Mouse (Mus musculus): ENCODE measurements around the gene Vps9d1. TPM values are rescaled to one million over a fixed set of nuclear protein-coding genes. Genes with fewer than 3 reads are reported as not detected.

The Vps9d1 gene
- polyA plus RNA-seq, 1 experiment from 2014 or later = 10.7 TPM

Other genes with a start within 250 kb of the Vps9d1 start
- gene Ankrd11, start 212.1 kb downstream of the Vps9d1 start, polyA plus RNA-seq (2014; fragmentation: Nextera tagmentation; extraction: Ambion mirVana) = 49.2 and 53.8 TPM in 2 replicates
- gene Spg7, start 191.4 kb downstream of the Vps9d1 start, polyA plus RNA-seq (2014; fragmentation: Nextera tagmentation; extraction: Ambion mirVana) = 41.3 and 46.0 TPM in 2 replicates
- gene Rpl13, start 152.0 kb downstream of the Vps9d1 start, polyA plus RNA-seq (2014; fragmentation: Nextera tagmentation; extraction: Ambion mirVana) = 1,965 and 2,035 TPM in 2 replicates
- 5.2 and 5.9 TPM in 2 replicates for gene Cpne7, start 137.0 kb downstream of the Vps9d1 start, polyA plus RNA-seq (2014; fragmentation: Nextera tagmentation; extraction: Ambion mirVana)
- gene Sult5a1, start 96.0 kb downstream of the Vps9d1 start, polyA plus RNA-seq (2014; fragmentation: Nextera tagmentation; extraction: Ambion mirVana) = 4.6 and 5.6 TPM in 2 replicates
- 0.52 and 1.3 TPM in 2 replicates for gene Dpep1, start 68.1 kb downstream of the Vps9d1 start, polyA plus RNA-seq (2014; fragmentation: Nextera tagmentation; extraction: Ambion mirVana)
- 95.4 and 104 TPM in 2 replicates for gene Chmp1a, start 41.6 kb downstream of the Vps9d1 start, polyA plus RNA-seq (2014; fragmentation: Nextera tagmentation; extraction: Ambion mirVana)
- 1.4 and 1.7 TPM in 2 replicates for gene Spata33, start 41.5 kb downstream of the Vps9d1 start, polyA plus RNA-seq (2014; fragmentation: Nextera tagmentation; extraction: Ambion mirVana)
- gene Cdk10, start 29.5 kb downstream of the Vps9d1 start, polyA plus RNA-seq (2014; fragmentation: Nextera tagmentation; extraction: Ambion mirVana) = 22.8 and 25.0 TPM in 2 replicates
- gene Spata2l, start 18.1 kb downstream of the Vps9d1 start, polyA plus RNA-seq (2014; fragmentation: Nextera tagmentation; extraction: Ambion mirVana) = 2.0 and 2.2 TPM in 2 replicates
- gene Zfp276, start 153 bp downstream of the Vps9d1 start, polyA plus RNA-seq (2014; fragmentation: Nextera tagmentation; extraction: Ambion mirVana) = 16.0 and 18.8 TPM in 2 replicates
- 39.7 and 46.8 TPM in 2 replicates for gene Fanca, start 64.2 kb upstream of the Vps9d1 start, polyA plus RNA-seq (2014; fragmentation: Nextera tagmentation; extraction: Ambion mirVana)
- 6.5 and 6.7 TPM in 2 replicates for gene Spire2, start 78.4 kb upstream of the Vps9d1 start, polyA plus RNA-seq (2014; fragmentation: Nextera tagmentation; extraction: Ambion mirVana)
- gene Tcf25, start 119.4 kb upstream of the Vps9d1 start, polyA plus RNA-seq (2014; fragmentation: Nextera tagmentation; extraction: Ambion mirVana) = 136 and 147 TPM in 2 replicates
- 0.04 and 0.06 TPM in 2 replicates for gene Mc1r, start 152.8 kb upstream of the Vps9d1 start, polyA plus RNA-seq (2014; fragmentation: Nextera tagmentation; extraction: Ambion mirVana)
- gene Tubb3, start 157.1 kb upstream of the Vps9d1 start, polyA plus RNA-seq (2014; fragmentation: Nextera tagmentation; extraction: Ambion mirVana) = 6.0 and 6.9 TPM in 2 replicates
- gene Def8, start 169.2 kb upstream of the Vps9d1 start, polyA plus RNA-seq (2014; fragmentation: Nextera tagmentation; extraction: Ambion mirVana) = 27.0 and 32.7 TPM in 2 replicates
- gene Afg3l1, start 223.6 kb upstream of the Vps9d1 start, polyA plus RNA-seq (2014; fragmentation: Nextera tagmentation; extraction: Ambion mirVana) = 42.2 and 43.0 TPM in 2 replicates

All from liver, embryonic 11.5 days (tissue).